Comparison of ENCODE assay signal across 8 mouse cellular contexts in the genomic region with DNA sequence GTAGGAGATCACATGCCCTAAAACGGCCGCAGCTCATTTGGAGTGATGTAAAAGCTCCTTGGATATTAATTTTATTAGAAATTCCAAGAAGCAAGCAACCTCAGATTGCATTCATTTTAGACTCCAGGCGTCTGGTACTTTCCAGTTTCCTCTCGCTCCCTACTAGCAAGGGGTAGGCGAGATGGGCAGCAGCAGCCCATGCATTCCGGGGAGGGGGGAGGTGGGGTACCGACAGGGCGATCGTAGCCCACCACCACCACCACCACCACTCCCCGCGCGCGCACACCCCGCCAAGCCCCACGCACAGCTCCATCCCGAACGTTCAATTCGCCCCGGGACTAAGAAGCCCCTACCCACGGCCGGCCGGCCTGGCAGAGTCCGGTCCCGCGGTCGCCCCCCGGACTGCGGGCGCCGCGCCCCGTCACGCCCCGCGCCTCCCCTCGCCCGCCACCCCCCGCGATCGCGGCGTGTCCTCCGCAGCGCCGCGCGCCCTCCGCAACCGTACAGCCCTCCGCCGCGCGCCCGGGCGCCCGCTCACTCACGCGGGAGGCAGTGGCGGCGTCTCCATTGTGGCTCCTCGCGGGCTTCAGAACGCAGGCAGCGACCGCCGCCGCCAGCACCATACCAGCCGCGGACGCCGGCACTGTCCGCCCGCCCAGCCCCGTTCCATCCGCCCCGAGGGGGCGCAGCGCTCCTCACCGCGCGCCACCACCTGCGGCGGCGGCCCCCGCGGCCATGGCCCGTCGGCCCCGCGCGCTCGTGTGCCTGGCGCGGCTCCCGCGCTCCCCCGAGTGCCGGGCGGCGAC. TPM values are rescaled to one million over a fixed set of nuclear protein-coding genes. Genes with fewer than 3 reads are reported as not detected.
DNase-seq lines count a peak whose midpoint lies in the region; ATAC-seq and TF ChIP-seq lines count a peak whose summit lies in the region.

No protein-coding gene starts in this region.

- peak overlapping the region; percentile 91 for H3K4me2 ChIP-seq in forebrain, embryonic 16.5 days (ENCODE audit: low read length)
- H3K4me2 ChIP-seq in limb, embryonic 12.5 days, result peak overlapping the region; percentile 76
- H3K4me2 ChIP-seq in neural tube, embryonic 12.5 days (replicated peaks), result peak overlapping the region; percentile 76

- no peaks in the 10 kb centered on the region for H3K9me3 ChIP-seq in forebrain, embryonic 16.5 days (ENCODE audit: control insufficient read depth, low read length)
- no peaks in the 10 kb centered on the region for H3K9me3 ChIP-seq in limb, embryonic 12.5 days
- H3K9me3 ChIP-seq in neural tube, embryonic 12.5 days, result no peaks in the 10 kb centered on the region

- TF ChIP-seq CTCF in heart, adult 2 months (IDR thresholded peaks at IDR 0.05), result peak; percentile 45

- WGBS in heart, adult 2 months, result 1% methylated on average over 97 of the region's 100 CpGs
- WGBS in forebrain, embryonic 16.5 days, result under 1% methylated on average over 68 of the region's 100 CpGs
- WGBS in limb, embryonic 12.5 days, result 1% methylated on average over 93 of the region's 100 CpGs
- WGBS in neural tube, embryonic 12.5 days, result under 1% methylated on average over 97 of the region's 100 CpGs

- no peaks in the 10 kb centered on the region for H3K27me3 ChIP-seq in heart, adult 2 months (ENCODE audit: control insufficient read depth, insufficient read depth, low read length)
- no peaks in the 10 kb centered on the region for H3K27me3 ChIP-seq in forebrain, embryonic 16.5 days (replicated peaks; ENCODE audit: control insufficient read depth, insufficient read depth, low read length)
- H3K27me3 ChIP-seq in limb, embryonic 12.5 days, result 0 out of 2 replicates have a peak, but pooled peaks cover 2% of the 10 kb centered on the region
- no peaks in the 10 kb centered on the region for H3K27me3 ChIP-seq in neural tube, embryonic 12.5 days (replicated peaks)

- peak overlapping the region; percentile 71 for H3K4me3 ChIP-seq in heart, adult 2 months
- peak overlapping the region; percentile 79 for H3K4me3 ChIP-seq in forebrain, embryonic 16.5 days (replicated peaks; ENCODE audit: low read length)
- H3K4me3 ChIP-seq in limb, embryonic 12.5 days (replicated peaks), result peak overlapping the region; percentile 91
- H3K4me3 ChIP-seq in neural tube, embryonic 12.5 days, result peak overlapping the region; percentile 85

- DNase-seq in heart, adult 2 months, result no peak
- no peak for DNase-seq in heart, postnatal 25 days (ENCODE audit: low spot score)
- peak; percentile 19 for DNase-seq in urinary bladder, postnatal 25 days (ENCODE audit: low spot score)
- DNase-seq in urinary bladder, adult 18-20 months (ENCODE audit: low spot score in 2 of 2), result no peak
- no peak for DNase-seq in Muller cell, postnatal 12 days (ENCODE audit: inconsistent ontology term)

- H3K79me2 ChIP-seq in heart, adult 2 months (replicated peaks; ENCODE audit: control insufficient read depth, insufficient read depth, low read length), result no peaks in the 10 kb centered on the region; the same call in 1 of the 2 replicates

- TF ChIP-seq EP300 in heart, adult 2 months (IDR thresholded peaks at IDR 0.05; ENCODE audit: insufficient read depth, low read depth, low read length), result no peak

- H3K27ac ChIP-seq in heart, adult 2 months, result peak overlapping the region; percentile 70
- H3K27ac ChIP-seq in forebrain, embryonic 16.5 days (ENCODE audit: low read length), result peak overlapping the region; percentile 87
- peak overlapping the region; percentile 74 for H3K27ac ChIP-seq in limb, embryonic 12.5 days
- peak overlapping the region; percentile 86 for H3K27ac ChIP-seq in neural tube, embryonic 12.5 days

- intact Hi-C loops in heart, adult 2 months (cut with DNase I), result loop anchor here (5.0 kb wide), 1 partner anchor 117 kb away; the partner anchor contains the start of gene Msmo1
- intact Hi-C loops in heart, postnatal 25 days (cut with DNase I), result loop anchor here (2.0 to 5.0 kb wide), 2 partner anchors 92 to 117 kb away; partner anchors contain the start of gene Msmo1

- peak overlapping the region; percentile 87 for H3K9ac ChIP-seq in heart, adult 2 months (ENCODE audit: low read depth, low read length)
- H3K9ac ChIP-seq in forebrain, embryonic 16.5 days (replicated peaks; ENCODE audit: low read depth, low read length), result peak overlapping the region; percentile 76
- H3K9ac ChIP-seq in limb, embryonic 12.5 days (replicated peaks), result peak overlapping the region; percentile 85
- H3K9ac ChIP-seq in neural tube, embryonic 12.5 days, result peak overlapping the region; percentile 91

- peaks cover 3% of the 10 kb centered on the region; the same call in 1 of the 2 replicates for H3K36me3 ChIP-seq in heart, adult 2 months (ENCODE audit: control insufficient read depth, insufficient read depth, low read length)
- H3K36me3 ChIP-seq in forebrain, embryonic 16.5 days (ENCODE audit: control insufficient read depth, insufficient read depth), result no peaks in the 10 kb centered on the region
- H3K36me3 ChIP-seq in limb, embryonic 12.5 days, result no peaks in the 10 kb centered on the region
- no peaks in the 10 kb centered on the region for H3K36me3 ChIP-seq in neural tube, embryonic 12.5 days

- peak; percentile 85 for ATAC-seq in forebrain, embryonic 16.5 days
- ATAC-seq in limb, embryonic 12.5 days (ENCODE audit: insufficient number of reproducible peaks, insufficient read depth, low FRiP score, low TSS enrichment, low read depth), result peak; percentile 73
- peak; percentile 84 for ATAC-seq in neural tube, embryonic 12.5 days (ENCODE audit: low FRiP score, low read depth)

- no peak for TF ChIP-seq POLR2A in heart, adult 2 months (IDR thresholded peaks at IDR 0.05; ENCODE audit: insufficient read depth, low read depth, low read length)

- peaks cover 8% of the 10 kb centered on the region for H3K4me1 ChIP-seq in heart, adult 2 months (ENCODE audit: control insufficient read depth, insufficient read depth, low read length)
- peaks cover 21% of the 10 kb centered on the region for H3K4me1 ChIP-seq in forebrain, embryonic 16.5 days (replicated peaks; ENCODE audit: control insufficient read depth, insufficient read depth, low read length)
- H3K4me1 ChIP-seq in limb, embryonic 12.5 days (replicated peaks), result peaks cover 16% of the 10 kb centered on the region
- H3K4me1 ChIP-seq in neural tube, embryonic 12.5 days, result peaks cover 20% of the 10 kb centered on the region

RNA-seq across cellular contexts. Expression of gene Klhl2, which starts 0.5 kb away (rescaled TPM):
- 10 to 100 TPM; 14.5 to 19.4 TPM for total RNA-seq in heart, adult 2 months (2021)
- polyA plus RNA-seq in heart, adult 2 months (2012; rRNA removed), result 6.0 and 8.1 TPM in 2 replicates
- 10 to 100 TPM; 11.4 to 13.1 TPM for total RNA-seq in heart, postnatal 25 days (2021)
- polyA plus RNA-seq in forebrain, embryonic 16.5 days (2015; fragmentation: Nextera tagmentation; extraction: Ambion mirVana), result 30.1 and 32.9 TPM in 2 replicates
- 12.3 and 13.3 TPM in 2 replicates for polyA plus RNA-seq in limb, embryonic 12.5 days (2016; fragmentation: Nextera tagmentation; extraction: Ambion mirVana)
- polyA plus RNA-seq in neural tube, embryonic 12.5 days (2016; fragmentation: Nextera tagmentation; extraction: Ambion mirVana), result 30.0 and 30.8 TPM in 2 replicates
